Mouse (Mus musculus) left cerebral cortex, postnatal 10 days (tissue): Measurements from ENCODE around the gene Evc. TPM values are rescaled to one million over a fixed set of nuclear protein-coding genes. Genes with fewer than 3 reads are reported as not detected.

ENCODE experiments used
- DNase-seq, 2 experiments: peaks; one replicate each; pipeline ENCODE4 v3.0.0; 2021 to 2022; ENCODE audit warnings: low spot score in 2 of 2, mixed read lengths in 1 of 2; ENCODE audit errors: extremely low spot score in 1 of 2
- intact Hi-C: fragments of 180-260 bp; cut with DNase I; formaldehyde crosslinking; loops from one replicate; pipeline ENCODE4 v1.15.1; 2025
- total RNA-seq, 2 experiments: library from RNA; stranded (reverse); gene quantifications; 2 replicates each; pipeline ENCODE4 v1.2.3; 2021

Gene Evc
- 1 to 10 TPM; 4.6 to 4.9 TPM for total RNA-seq

GRCm38 (mm10) chr5:37336485-37337105 is at the start of gene Evc:
Evc (minus strand) TSS chr5:37336894.
- intact Hi-C loops, result no loop called here
- DNase-seq, result peak in 1 of 2 experiments; percentile 78

GRCm38 (mm10) chr5:37383570-37383969 is 46.9 kb upstream of the Evc start:
- DNase-seq, result no peak
- intact Hi-C loops, result no loop called here

DNA sequence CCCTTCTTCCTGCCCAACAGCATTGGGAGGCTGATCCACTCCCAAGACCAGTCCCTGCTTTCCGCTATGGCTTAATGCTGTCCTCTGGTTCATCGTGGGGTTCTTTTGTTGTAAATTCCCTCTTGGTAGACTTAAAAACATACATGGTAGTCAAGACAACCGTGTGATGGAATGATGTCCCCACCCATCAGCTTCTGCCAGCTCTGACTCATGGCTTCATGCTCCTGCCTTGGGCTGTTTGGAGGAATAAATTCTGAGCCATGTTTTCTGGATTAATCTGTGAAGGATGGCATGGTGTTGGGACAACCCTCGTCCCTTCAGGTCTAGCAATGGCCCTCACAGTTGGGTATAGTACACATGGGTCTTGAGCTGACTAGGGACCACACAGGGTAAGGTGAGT is 43.9 kb upstream of the Evc start:
- intact Hi-C loops, result no loop called here
- DNase-seq, result no peak

GRCm38 (mm10) chr5:37377376-37377775 is 40.7 kb upstream of the Evc start:
- no peak for DNase-seq

DNA sequence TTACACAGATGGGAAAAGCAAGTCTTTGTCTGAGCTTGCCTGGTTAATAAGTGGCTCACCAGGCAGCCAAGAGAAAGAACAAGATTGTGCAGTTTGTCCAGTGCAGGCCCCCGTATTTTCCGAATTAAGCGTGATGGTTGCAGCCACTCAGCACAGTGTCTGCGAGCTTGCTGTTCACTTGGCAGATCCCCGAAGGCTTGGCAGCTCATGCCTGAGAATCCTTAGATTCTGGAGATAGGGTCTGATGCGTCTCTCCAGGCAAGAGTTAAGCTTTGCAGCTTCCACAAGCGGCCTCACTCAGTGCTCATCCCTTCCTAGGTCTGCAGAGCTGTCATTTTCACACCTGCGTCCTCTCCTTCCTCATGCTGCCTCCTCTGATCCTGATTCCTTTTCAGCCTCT is 32.1 kb upstream of the Evc start:
- intact Hi-C loops, result no loop called here
- peak in 1 of 2 experiments; percentile 16 for DNase-seq

More at GRCm38 (mm10) chr5:37377376-37377775, 40.7 kb upstream of the Evc start:
- intact Hi-C loops, result no loop called here

GRCm38 (mm10) chr5:37365751-37366150 is 29.1 kb upstream of the Evc start:
- intact Hi-C loops, result no loop called here
- no peak for DNase-seq

DNA sequence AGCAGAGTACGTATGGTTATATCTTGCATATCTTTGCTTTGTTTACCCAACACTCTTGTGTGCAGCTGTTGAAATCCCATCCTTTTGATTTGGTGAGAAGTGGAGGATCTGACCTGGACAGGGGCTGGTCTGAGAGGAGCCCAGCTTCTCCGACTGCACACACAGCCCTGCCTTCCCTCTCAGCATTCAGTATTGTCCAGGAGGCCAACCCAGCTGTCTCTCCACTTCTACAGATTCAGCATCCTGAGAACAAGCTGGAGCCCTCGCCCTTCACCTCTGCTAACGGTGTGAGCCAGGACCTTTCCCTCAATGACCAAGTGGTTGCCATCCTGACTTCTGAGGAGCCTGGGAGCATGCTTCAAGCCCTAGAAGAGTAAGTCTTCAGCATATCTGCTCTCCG is 26.6 kb upstream of the Evc start:
- DNase-seq, result no peak
- intact Hi-C loops, result no loop called here

GRCm38 (mm10) chr5:37362618-37363017 is 25.9 kb upstream of the Evc start:
- DNase-seq, result no peak
- intact Hi-C loops, result no loop called here

- intact Hi-C loops, result no loop called here
- DNase-seq, result no peak
Observed at GRCm38 (mm10) chr5:37356027-37356426, 19.3 kb upstream of the Evc start.

DNA sequence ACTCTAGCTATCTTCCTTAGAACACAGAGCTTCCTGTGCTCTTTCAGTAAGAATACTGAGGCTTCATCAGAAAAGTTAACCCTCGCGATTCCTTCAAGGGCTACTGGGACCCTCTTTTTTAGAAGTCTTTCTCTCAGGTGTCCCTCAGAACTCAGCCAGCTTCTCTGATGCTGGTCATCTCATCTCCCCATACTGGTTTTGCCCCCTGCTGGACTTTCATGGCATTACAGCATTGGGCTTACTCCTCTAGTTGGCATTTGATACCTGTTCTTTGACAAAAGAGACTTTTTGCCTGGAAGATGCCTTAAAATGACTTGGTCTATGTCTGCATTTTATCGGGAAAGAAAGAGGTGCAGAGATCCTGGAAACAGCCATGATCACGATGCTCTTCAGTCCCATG is 17.7 kb upstream of the Evc start:
- intact Hi-C loops, result no loop called here

GRCm38 (mm10) chr5:37351791-37352190 is 15.1 kb upstream of the Evc start:
- intact Hi-C loops, result no loop called here
- no peak for DNase-seq

More for the DNA sequence above, 17.7 kb upstream of the Evc start:
- DNase-seq, result peak in 1 of 2 experiments; percentile 43

DNA sequence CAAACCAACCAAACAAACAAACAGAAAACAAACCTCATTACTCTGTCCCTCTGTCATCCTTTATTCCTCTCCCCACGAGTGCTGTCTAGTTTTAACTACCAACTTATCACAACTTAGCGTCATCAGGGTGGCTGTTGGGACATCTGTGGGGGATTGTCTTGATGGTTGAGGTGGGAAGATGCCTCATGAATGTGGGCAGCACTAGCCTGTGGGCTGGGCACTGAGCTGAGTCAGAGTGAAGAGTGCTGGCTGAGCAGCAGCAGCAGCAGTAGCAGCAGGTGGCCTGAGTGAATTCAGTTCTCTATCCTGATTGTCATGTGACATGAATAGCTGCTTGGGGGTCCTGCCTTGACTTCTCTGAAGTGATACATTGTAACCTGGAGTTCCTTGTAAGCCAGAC is 7.3 kb upstream of the Evc start:
- no peak for DNase-seq
- intact Hi-C loops, result no loop called here

DNA sequence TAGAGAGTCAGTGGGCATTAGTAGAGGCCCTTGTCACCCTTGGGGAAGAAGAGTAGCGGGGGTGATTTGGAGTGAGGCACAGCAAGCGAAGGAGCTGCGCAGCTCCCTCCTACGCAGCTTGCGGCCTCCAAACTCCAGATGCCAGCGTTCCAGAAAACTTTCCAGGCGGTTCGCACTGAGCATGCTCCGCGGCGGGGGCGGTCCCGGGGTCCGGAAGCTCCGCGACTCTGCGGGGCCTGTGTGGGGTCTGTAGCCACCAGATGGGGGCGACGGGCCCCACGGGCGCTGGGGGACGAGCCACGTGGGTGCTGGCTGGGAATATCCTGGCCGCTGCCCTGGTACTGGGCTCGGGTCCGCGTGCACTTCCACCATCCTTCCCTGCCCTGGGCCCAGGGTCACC is 1.6 kb upstream of the Evc start, which contains the start of gene Evc2:
TSS of gene Evc2 (plus strand) at position 212 of the 400 bp plus-strand sequence.
- peak; percentile 55 to 86 for DNase-seq
- intact Hi-C loops, result no loop called here

DNA sequence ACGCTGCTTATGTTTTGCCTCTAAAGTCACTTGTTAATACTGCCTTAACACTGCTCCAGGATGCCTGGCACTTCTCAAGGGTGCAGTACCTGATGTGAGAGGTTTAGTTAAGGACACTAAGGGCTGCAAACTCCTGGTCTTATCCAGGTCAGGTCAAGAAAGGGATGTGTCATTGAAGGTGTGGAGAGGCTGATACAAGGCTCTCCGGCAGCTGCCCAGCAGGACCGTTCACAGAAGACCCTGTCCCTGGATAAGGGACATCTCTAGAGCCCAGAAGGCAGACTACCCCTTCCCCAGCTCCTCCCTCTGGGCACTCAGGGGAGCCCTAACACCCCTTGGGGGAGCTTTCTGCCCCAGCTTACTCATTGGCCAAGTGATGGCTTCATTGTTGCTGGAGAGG is 1.0 kb upstream of the Evc start:
- DNase-seq, result no peak
- intact Hi-C loops, result no loop called here

DNA sequence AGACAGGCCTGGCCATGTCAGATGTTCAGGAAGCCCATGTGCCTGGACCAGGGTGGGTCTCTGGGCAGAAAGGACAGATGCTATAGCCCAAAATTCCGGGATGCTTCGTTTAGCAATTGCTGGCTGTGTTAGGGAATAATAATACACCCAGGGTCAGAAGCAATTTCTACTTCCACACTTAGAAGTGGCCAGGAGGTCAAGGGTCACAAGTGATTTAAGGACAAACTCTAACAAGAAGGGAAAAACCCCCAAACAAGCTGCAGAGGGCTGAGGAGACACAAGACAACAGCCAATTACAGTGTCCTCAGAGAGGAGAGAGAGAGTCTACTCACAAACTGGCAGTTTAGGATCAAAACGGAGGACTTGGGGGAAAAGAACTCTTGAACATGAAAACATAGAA is 1.6 kb downstream of the Evc start:
- DNase-seq, result no peak
- intact Hi-C loops, result loop anchor here (2.0 kb wide), 1 partner anchor 78 kb away; no protein-coding TSS in a partner anchor

DNA sequence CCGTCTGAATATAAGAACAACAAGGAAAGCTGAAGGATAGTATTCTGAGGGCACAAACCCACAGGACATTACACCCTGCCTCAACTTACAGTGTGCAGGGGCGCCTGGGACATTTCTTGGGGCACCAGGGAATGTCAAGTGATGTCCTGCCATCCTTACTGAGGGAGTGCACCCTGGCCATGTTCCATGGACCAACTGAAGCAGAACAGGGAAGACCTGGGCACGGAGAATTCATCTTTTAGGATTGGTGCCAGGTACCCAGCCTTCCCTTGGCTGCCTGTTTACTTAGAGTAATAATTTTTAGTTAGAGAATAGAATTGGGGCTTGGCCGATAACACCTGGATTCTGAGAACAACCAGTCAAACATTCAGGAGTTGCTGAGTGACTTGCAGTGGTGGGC is 4.6 kb downstream of the Evc start:
- DNase-seq, result no peak
- intact Hi-C loops, result no loop called here

- intact Hi-C loops, result no loop called here
- DNase-seq, result no peak
Observed at GRCm38 (mm10) chr5:37331133-37331505, 5.6 kb downstream of the Evc start.

DNA sequence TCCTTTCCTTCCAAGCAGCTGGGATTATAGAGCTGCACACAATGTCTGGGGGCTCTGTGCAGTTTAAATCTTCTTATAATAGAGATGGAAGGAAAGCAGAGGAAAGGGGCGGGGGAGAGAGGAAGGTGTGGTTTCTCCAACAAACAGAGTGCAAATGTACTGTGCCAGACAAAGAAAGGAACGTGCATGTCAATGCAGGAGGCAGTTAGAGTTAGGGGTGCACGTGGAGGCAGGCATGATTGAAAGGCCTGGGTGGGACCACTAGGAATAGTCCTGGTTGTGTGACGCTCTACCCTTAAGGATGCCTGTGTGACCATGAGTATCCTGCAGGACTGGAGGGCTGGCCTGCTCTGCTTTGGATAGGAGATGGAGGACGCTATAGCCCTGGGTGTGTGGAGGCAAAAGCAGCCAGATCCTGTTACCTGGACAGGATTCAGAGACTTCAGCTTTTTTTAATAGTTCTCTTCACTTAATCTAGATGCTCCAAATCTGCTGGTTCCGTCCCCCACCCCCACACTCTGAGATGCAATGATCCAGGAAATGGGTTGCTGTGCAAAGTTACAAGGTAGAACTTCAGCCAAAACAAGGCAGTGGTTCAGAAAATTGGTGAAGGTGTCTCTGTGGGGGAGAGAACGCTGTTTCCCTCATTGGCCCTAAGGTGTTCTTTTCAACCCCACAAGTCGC is 6.1 kb downstream of the Evc start:
- intact Hi-C loops, result no loop called here
- DNase-seq, result no peak

DNA sequence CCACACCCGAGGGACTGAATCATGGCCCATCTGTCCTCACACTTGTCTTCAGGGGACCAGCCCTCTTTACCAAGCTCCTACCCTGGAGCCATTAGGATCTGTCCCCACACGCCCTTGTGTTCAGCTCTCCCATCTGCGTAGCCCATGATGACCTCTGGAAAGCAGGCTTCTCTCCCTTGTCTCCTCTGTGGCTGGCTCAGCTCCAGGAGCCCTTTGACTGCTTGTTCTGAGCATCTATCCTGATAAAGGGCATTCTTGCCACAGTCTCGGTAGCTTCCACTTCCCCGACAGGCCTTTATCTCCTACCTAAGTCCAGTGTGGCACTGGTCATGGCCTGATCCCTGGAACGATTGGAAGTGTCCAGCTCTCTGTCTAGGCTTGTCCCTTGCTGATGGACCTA is 10.0 kb downstream of the Evc start:
- intact Hi-C loops, result no loop called here
- no peak for DNase-seq

- DNase-seq, result no peak
- intact Hi-C loops, result no loop called here
Observed at GRCm38 (mm10) chr5:37320761-37321160, 15.9 kb downstream of the Evc start.

GRCm38 (mm10) chr5:37320174-37320573 is 16.5 kb downstream of the Evc start:
- DNase-seq, result peak in 1 of 2 experiments; percentile 42
- intact Hi-C loops, result no loop called here
